Mouse (Mus musculus): ENCODE measurements at regions not wholly inside any gene's neighbourhood (a gene's known extent, or its start where the extent isn't known, plus 50 kb on each side); places are given as distances from the start of the nearest gene placed in this dataset.

GRCm38 (mm10) chr6:31161445-31162340, 202.8 kb upstream of the Klf14 start:
- 74% methylated on average over 22 of the region's 22 CpGs for WGBS

DNA sequence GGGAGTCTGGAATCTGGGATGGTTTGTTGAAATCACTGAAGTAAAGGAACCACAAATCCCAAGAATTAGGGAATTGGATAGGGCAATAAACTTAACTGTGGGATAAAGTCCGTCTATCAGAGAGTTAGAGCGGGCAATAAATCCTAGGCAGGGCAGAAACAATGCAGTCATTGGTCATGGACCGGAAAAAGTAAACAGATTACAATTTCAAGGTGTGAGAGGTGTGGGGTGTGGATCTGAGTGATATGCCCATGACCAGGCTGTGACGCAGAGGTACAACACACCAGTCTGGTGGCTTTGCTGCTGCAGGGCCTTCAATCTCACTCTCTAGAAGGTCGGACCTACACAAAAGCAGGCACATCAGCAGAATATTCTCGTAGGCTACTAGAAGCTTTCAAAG, 206.1 kb upstream of the Klf14 start:
- Histone ChIP-seq H3K9ac (replicated peaks; ENCODE audit: low read depth, low read length) (no peak overlapping the region), H3K27ac (ENCODE audit: low read length) (no peak overlapping the region), H3K36me3 (ENCODE audit: control insufficient read depth, insufficient read depth, low read length) (no peaks in the 10 kb centered on the region), H3K4me1 (ENCODE audit: control insufficient read depth, insufficient read depth, low read length) (no peaks in the 10 kb centered on the region), H3K4me3 (ENCODE audit: low read depth, low read length) (no peak overlapping the region), H3K4me2 (replicated peaks; ENCODE audit: low read depth, low read length) (no peak overlapping the region), H3K27me3 (ENCODE audit: control insufficient read depth, insufficient read depth, low read length) (no peaks in the 10 kb centered on the region), H3K9me3 (ENCODE audit: control insufficient read depth, low read depth, low read length) (no peaks in the 10 kb centered on the region)
- 83% methylated on average over 6 of the region's 6 CpGs for WGBS
- ATAC-seq (ENCODE audit: insufficient number of reproducible peaks, insufficient read depth, low FRiP score, low read depth), result no peak

More at GRCm38 (mm10) chr6:31161445-31162340, 202.8 kb upstream of the Klf14 start:
- Histone ChIP-seq H3K9ac (replicated peaks; ENCODE audit: low read depth, low read length) (no peak overlapping the region), H3K36me3 (ENCODE audit: control insufficient read depth, insufficient read depth, low read length) (no peaks in the 10 kb centered on the region), H3K4me1 (ENCODE audit: control insufficient read depth, insufficient read depth, low read length) (no peaks in the 10 kb centered on the region), H3K9me3 (ENCODE audit: control insufficient read depth, low read depth, low read length) (no peaks in the 10 kb centered on the region), H3K27me3 (ENCODE audit: control insufficient read depth, insufficient read depth, low read length) (no peaks in the 10 kb centered on the region), H3K4me3 (ENCODE audit: low read depth, low read length) (no peak overlapping the region), H3K27ac (ENCODE audit: low read length) (no peak overlapping the region), H3K4me2 (replicated peaks; ENCODE audit: low read depth, low read length) (no peak overlapping the region)
- no peak for ATAC-seq (ENCODE audit: insufficient number of reproducible peaks, insufficient read depth, low FRiP score, low read depth)

DNA sequence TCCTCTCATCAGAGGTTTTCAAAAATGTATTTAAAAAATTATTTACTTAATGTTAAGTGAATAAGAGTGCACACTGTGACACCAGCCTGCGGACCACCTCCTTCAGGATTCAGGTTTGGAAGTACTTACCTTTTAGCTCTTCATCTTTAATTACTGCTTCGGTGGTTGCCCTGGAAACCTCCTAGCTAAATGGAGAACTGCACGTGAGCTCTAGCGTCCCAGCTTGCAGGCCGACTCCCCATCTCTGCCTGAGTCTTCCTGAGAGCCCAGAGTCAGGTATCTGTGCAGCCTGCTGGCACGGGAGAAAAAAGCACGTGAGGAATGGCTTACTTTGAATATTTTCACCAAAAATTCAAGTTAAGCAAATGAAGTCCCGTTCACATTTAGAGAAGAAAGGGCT, 207.5 kb upstream of the Klf14 start:
- 62% methylated on average over 8 of the region's 8 CpGs for WGBS
- H3K4me3 ChIP-seq (ENCODE audit: low read depth, low read length), result no peak overlapping the region

DNA sequence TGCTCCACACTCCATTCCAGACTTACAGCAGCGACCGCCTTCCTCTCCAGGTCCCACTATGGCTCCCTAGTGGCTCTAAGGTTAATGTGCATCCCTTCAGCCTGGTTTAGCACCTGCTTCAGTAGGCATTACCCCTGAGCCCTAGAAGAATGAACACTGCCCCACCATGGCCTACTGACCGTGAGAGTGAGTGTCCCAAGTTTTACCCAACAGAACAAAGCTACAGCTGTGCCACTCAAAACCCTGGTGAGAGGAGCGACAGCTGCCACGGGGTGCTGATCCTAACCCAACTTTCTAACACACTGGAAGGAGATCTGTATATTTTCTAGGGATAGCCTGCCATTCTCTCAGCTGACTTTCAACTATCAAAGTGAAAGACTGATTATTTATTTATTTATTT, 208.9 kb upstream of the Klf14 start:
- no peak overlapping the region for H3K4me2 ChIP-seq (replicated peaks; ENCODE audit: low read depth, low read length)
- H3K9ac ChIP-seq (replicated peaks; ENCODE audit: low read depth, low read length), result no peak overlapping the region
- no peaks in the 10 kb centered on the region for H3K36me3 ChIP-seq (ENCODE audit: control insufficient read depth, insufficient read depth, low read length)
- H3K4me3 ChIP-seq (ENCODE audit: low read depth, low read length), result no peak overlapping the region
- H3K27ac ChIP-seq (ENCODE audit: low read length), result no peak overlapping the region
- no peaks in the 10 kb centered on the region for H3K4me1 ChIP-seq (ENCODE audit: control insufficient read depth, insufficient read depth, low read length)
- WGBS, result 85% methylated on average over 5 of the region's 5 CpGs
- H3K27me3 ChIP-seq (ENCODE audit: control insufficient read depth, insufficient read depth, low read length), result no peaks in the 10 kb centered on the region
- no peak for ATAC-seq (ENCODE audit: insufficient number of reproducible peaks, insufficient read depth, low FRiP score, low read depth)
- H3K9me3 ChIP-seq (ENCODE audit: control insufficient read depth, low read depth, low read length), result no peaks in the 10 kb centered on the region

More for the DNA sequence above, 207.5 kb upstream of the Klf14 start:
- Histone ChIP-seq H3K27me3 (ENCODE audit: control insufficient read depth, insufficient read depth, low read length) (no peaks in the 10 kb centered on the region), H3K27ac (ENCODE audit: low read length) (no peak overlapping the region), H3K4me2 (replicated peaks; ENCODE audit: low read depth, low read length) (no peak overlapping the region), H3K4me1 (ENCODE audit: control insufficient read depth, insufficient read depth, low read length) (no peaks in the 10 kb centered on the region), H3K9me3 (ENCODE audit: control insufficient read depth, low read depth, low read length) (no peaks in the 10 kb centered on the region), H3K36me3 (ENCODE audit: control insufficient read depth, insufficient read depth, low read length) (no peaks in the 10 kb centered on the region), H3K9ac (replicated peaks; ENCODE audit: low read depth, low read length) (no peak overlapping the region)
- no peak for ATAC-seq (ENCODE audit: insufficient number of reproducible peaks, insufficient read depth, low FRiP score, low read depth)

DNA sequence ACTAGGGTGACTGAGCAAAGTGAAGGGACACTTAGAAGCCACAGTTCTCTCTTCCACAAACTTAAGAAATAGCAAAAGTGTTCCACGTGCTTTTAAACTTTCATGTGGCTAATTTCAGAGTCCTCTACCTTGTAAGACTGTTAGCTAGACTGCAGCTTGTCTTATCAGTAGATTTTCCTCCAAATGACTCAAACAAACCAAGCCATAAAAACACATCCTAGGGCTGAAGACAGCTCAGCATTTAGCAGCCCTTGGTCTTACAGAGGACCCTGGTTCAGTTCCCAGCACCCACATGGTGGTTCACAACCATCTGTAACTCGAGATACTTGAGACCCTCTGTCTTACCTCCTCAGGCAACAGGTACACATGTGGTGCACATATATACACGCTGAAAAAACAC, 209.9 kb upstream of the Klf14 start:
- Histone ChIP-seq H3K27me3 (ENCODE audit: control insufficient read depth, insufficient read depth, low read length) (no peaks in the 10 kb centered on the region), H3K4me3 (ENCODE audit: low read depth, low read length) (no peak overlapping the region), H3K4me2 (replicated peaks; ENCODE audit: low read depth, low read length) (no peak overlapping the region), H3K36me3 (ENCODE audit: control insufficient read depth, insufficient read depth, low read length) (no peaks in the 10 kb centered on the region), H3K27ac (ENCODE audit: low read length) (no peak overlapping the region), H3K9me3 (ENCODE audit: control insufficient read depth, low read depth, low read length) (no peaks in the 10 kb centered on the region), H3K9ac (replicated peaks; ENCODE audit: low read depth, low read length) (no peak overlapping the region), H3K4me1 (ENCODE audit: control insufficient read depth, insufficient read depth, low read length) (no peaks in the 10 kb centered on the region)
- 82% methylated on average over 3 of the region's 3 CpGs for WGBS
- no peak for ATAC-seq (ENCODE audit: insufficient number of reproducible peaks, insufficient read depth, low FRiP score, low read depth)

GRCm38 (mm10) chr6:31169343-31169742, 210.5 kb upstream of the Klf14 start:
- H3K27me3 ChIP-seq (ENCODE audit: control insufficient read depth, insufficient read depth, low read length), result no peaks in the 10 kb centered on the region
- no peaks in the 10 kb centered on the region for H3K4me1 ChIP-seq (ENCODE audit: control insufficient read depth, insufficient read depth, low read length)
- no peak overlapping the region for H3K9ac ChIP-seq (replicated peaks; ENCODE audit: low read depth, low read length)
- H3K27ac ChIP-seq (ENCODE audit: low read length), result no peak overlapping the region
- H3K36me3 ChIP-seq (ENCODE audit: control insufficient read depth, insufficient read depth, low read length), result no peaks in the 10 kb centered on the region
- H3K4me2 ChIP-seq (replicated peaks; ENCODE audit: low read depth, low read length), result no peak overlapping the region
- ATAC-seq (ENCODE audit: insufficient number of reproducible peaks, insufficient read depth, low FRiP score, low read depth), result no peak
- WGBS, result 81% methylated on average over 9 of the region's 9 CpGs
- no peak overlapping the region for H3K4me3 ChIP-seq (ENCODE audit: low read depth, low read length)
- H3K9me3 ChIP-seq (ENCODE audit: control insufficient read depth, low read depth, low read length), result no peaks in the 10 kb centered on the region

- WGBS, result 38% methylated on average over 9 of the region's 9 CpGs
- ATAC-seq (ENCODE audit: insufficient number of reproducible peaks, insufficient read depth, low FRiP score, low read depth), result no peak
These were observed 211.2 kb upstream of the Klf14 start for GRCm38 (mm10) chr6:31169868-31170600.

DNA sequence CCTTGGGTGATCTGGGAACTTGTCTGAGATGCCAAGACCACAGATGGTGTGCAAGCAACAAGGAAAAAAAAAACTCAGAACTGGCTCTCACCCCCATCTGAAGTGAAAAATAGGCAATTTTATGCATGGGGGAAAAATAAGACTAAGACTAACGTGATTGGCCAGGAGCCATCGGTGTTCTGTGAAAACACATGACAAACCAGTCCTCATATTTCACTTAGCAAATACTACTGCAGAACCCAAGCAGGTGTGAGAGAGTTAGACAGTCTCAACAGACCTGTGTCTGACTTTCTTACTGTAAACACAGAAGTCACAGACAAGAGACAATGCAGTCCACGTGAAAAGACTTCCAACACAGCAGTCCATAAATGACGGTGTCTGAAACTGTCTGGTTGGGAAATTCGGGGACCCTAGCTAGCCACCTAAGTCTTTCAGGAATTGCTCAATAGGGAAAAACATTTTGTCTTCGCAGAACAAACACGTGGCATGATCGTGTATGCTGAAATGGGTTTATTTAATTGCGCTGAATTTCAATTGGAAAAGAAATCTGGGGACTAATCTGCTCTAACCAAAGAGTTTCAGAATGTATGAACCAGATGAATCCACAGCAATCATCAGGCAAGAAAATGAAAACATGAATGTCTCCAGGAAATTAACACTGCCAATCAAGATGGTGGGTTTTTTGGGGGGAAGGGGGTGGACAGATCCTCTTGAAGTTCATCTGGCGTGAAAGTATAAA, 213.1 kb upstream of the Klf14 start:
- H3K9ac ChIP-seq (replicated peaks; ENCODE audit: low read depth, low read length), result no peak overlapping the region
- H3K4me3 ChIP-seq (ENCODE audit: low read depth, low read length), result no peak overlapping the region
- H3K9me3 ChIP-seq (ENCODE audit: control insufficient read depth, low read depth, low read length), result no peaks in the 10 kb centered on the region
- H3K27ac ChIP-seq (ENCODE audit: low read length), result no peak overlapping the region
- WGBS, result 75% methylated on average over 10 of the region's 10 CpGs
- no peaks in the 10 kb centered on the region for H3K36me3 ChIP-seq (ENCODE audit: control insufficient read depth, insufficient read depth, low read length)
- no peaks in the 10 kb centered on the region for H3K27me3 ChIP-seq (ENCODE audit: control insufficient read depth, insufficient read depth, low read length)
- no peak overlapping the region for H3K4me2 ChIP-seq (replicated peaks; ENCODE audit: low read depth, low read length)
- H3K4me1 ChIP-seq (ENCODE audit: control insufficient read depth, insufficient read depth, low read length), result no peaks in the 10 kb centered on the region
- ATAC-seq (ENCODE audit: insufficient number of reproducible peaks, insufficient read depth, low FRiP score, low read depth), result no peak

More at GRCm38 (mm10) chr6:31169868-31170600, 211.2 kb upstream of the Klf14 start:
- Histone ChIP-seq H3K4me1 (ENCODE audit: control insufficient read depth, insufficient read depth, low read length) (no peaks in the 10 kb centered on the region), H3K9me3 (ENCODE audit: control insufficient read depth, low read depth, low read length) (no peaks in the 10 kb centered on the region), H3K9ac (replicated peaks; ENCODE audit: low read depth, low read length) (no peak overlapping the region), H3K4me2 (replicated peaks; ENCODE audit: low read depth, low read length) (no peak overlapping the region), H3K36me3 (ENCODE audit: control insufficient read depth, insufficient read depth, low read length) (no peaks in the 10 kb centered on the region), H3K27ac (ENCODE audit: low read length) (no peak overlapping the region), H3K27me3 (ENCODE audit: control insufficient read depth, insufficient read depth, low read length) (no peaks in the 10 kb centered on the region), H3K4me3 (ENCODE audit: low read depth, low read length) (no peak overlapping the region)

All from stomach, embryonic 14.5 days (tissue).